Mouse (Mus musculus) heart, embryonic 10.5 days (tissue): ENCODE data around the gene Armc12. TPM values are rescaled to one million over a fixed set of nuclear protein-coding genes. Genes with fewer than 3 reads are reported as not detected.

Experiments
- DNase-seq: peaks from one replicate; pipeline ENCODE4 v3.0.0-alpha.2; 2017; ENCODE audit warnings: low spot score
- H3K27ac ChIP-seq: fragments of 300-500 bp; sonication (generic); 2 replicates; pipeline ENCODE4 v1.5.1; 2016; ENCODE audit warnings: mild to moderate bottlenecking
- H3K27me3 ChIP-seq: fragments of 300-500 bp; sonication (generic); 2 replicates; pipeline ENCODE4 v1.6.1; 2016; ENCODE audit warnings: mild to moderate bottlenecking; ENCODE audit not compliant: poor library complexity, insufficient read depth, severe bottlenecking
- H3K36me3 ChIP-seq: fragments of 300-500 bp; sonication (generic); 2 replicates; pipeline ENCODE4 v1.6.1; 2016; ENCODE audit warnings: mild to moderate bottlenecking, moderate library complexity
- H3K4me1 ChIP-seq: fragments of 300-500 bp; sonication (generic); 2 replicates; pipeline ENCODE4 v1.6.1; 2016; ENCODE audit warnings: mild to moderate bottlenecking
- H3K4me3 ChIP-seq: fragments of 300-500 bp; sonication (generic); 2 replicates; pipeline ENCODE4 v1.5.1; 2016; ENCODE audit warnings: mild to moderate bottlenecking, moderate library complexity
- H3K9me3 ChIP-seq: fragments of 300-500 bp; sonication (generic); 2 replicates; pipeline ENCODE4 v1.6.1; 2016; ENCODE audit warnings: mild to moderate bottlenecking, moderate library complexity
- WGBS: fragments of 180-500 bp; shearing (Covaris S2); methylation state at CpG from one replicate; pipeline ENCODE4 v1.1.7; 2016; 5-methylcytosine and 5-hydroxymethylcytosine counted together
- polyA plus RNA-seq: library from polyadenylated mRNA; unstranded; fragments of >200 nt; fragmentation: Nextera tagmentation; extraction: Ambion mirVana; gene quantifications from 2 replicates; pipeline ENCODE4 v1.2.1, GENCODE M21; 2016

Armc12 gene
- polyA plus RNA-seq, 1 experiment from 2014 or later: 0.10 TPM

DNA sequence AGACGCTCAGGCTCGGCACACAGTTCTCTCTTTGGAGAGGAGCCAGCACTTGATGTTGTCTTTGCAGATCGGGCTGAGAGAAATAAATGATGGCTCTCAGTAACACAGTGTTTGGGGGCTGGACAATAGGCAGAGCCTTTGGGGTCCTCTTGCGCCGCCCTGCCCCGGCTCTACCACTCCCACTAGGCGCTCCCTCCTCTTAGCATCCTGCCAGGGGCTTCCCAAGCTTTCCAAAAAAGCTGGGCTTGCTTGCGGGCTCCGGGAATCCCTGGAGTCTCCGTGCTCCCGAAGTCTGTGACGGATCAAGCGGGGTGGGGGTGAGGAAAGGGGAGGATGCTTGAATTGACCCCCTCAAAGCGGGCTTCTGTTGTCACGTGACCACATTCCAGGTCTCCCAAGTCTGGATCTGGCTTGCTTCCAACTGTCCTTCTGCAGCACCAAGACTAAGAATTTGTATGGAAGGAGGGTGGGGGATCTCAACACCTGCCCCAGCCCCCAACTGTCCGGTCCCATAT is 13.1 kb upstream of the Armc12 start, which contains the start of gene Fkbp5:
Fkbp5 (minus strand) TSS at position 87 of the 515 bp plus-strand sequence.
- no peaks in the 10 kb centered on the region for H3K9me3 ChIP-seq
- peak within 1 kb of the TSS; percentile 77 for H3K27ac ChIP-seq
- H3K4me1 ChIP-seq: peaks cover 43% of the 10 kb centered on the region
- no peak for DNase-seq
- H3K27me3 ChIP-seq: peaks cover 91% of the 10 kb centered on the region
- peak within 1 kb of the TSS; percentile 63 for H3K4me3 ChIP-seq
- no peaks in the 10 kb centered on the region for H3K36me3 ChIP-seq
- WGBS: 5% methylated on average over 16 of the region's 16 CpGs

DNA sequence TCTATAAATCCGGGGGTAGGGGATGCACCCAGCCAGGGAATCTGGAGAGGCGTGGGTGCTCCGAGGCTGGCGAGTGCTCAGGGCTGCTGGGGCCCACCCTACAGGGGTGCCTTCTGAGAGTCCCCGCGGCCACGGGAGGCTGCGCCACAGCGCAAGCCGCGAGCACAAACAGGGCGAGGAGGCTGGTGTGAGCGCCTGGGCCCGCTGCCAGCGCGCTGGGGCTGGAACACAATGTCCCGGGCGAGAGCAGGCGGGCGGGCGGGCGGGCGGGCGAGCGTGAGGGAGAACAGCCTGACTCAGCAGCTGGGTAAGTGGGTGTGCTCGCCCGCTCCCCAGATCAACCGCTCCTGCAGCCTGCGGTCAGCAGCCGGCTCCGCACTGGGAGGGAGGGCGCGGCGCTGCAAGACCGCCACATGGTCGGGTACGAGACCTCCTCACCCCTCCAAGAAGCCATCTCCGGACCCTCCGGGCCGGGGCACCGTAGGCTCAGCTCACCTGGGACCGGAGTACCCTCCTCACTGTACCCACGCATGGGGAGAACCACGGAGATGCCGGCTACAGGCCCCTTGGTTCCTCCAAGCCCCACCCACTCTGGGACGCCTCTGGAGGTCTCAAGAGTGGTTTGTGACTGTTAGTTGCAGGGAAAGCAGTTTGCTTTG is 12.5 kb upstream of the Armc12 start:
- Histone ChIP-seq H3K27me3 (peaks cover 85% of the 10 kb centered on the region), H3K36me3 (no peaks in the 10 kb centered on the region), H3K4me1 (peaks cover 44% of the 10 kb centered on the region), H3K4me3 (peak overlapping the region; percentile 63), H3K9me3 (no peaks in the 10 kb centered on the region), H3K27ac (peak overlapping the region; percentile 77)
- DNase-seq: no peak
- WGBS: 1% methylated on average over 45 of the region's 46 CpGs

DNA sequence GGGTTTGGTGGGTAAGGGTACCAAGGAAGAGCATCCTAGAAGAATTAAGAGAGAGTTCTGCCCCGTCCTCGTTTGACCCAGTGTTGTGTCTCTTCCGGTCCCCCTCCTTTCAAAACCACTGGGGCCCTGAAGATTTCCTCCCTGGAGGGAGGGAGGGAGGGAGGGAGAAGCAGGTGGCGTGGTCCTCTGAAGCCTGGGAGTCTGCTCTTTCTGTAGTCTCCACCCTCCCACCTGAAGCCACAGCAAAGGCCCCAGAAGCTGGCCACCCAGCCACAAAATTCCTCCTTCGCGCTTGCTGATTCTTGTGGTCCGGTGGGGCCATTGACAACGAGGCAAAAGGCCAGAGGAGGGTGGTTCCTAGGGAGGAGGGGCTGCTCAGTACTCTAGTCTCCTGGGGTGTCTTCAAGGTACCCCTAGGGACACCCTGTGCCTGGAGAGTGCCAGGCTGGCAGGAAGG is 12.0 kb upstream of the Armc12 start:
- DNase-seq: no peak
- peaks cover 83% of the 10 kb centered on the region for H3K27me3 ChIP-seq

DNA sequence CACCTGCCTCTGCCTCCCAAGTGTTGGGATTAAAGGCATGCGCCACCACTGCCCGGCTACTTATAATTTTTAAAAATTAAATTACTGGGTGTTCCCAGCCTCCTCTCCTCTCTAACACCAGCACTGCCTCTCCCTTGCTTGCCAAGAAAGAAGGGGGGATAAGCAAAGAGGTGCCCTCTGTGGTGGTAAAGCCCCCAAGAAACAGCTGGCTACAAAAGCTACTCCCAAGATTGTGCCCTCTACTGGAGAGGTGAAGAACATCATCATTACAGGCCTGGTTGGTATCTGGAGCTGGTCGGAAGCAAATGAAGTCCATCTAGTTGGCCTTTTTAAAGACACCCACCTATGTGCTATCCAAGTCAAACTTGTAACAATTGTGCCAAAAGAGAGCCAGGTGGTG is 10.8 kb upstream of the Armc12 start:
- H3K4me3 ChIP-seq: no peak overlapping the region
- WGBS: 87% methylated on average over 3 of the region's 3 CpGs

More for the DNA sequence above, 12.0 kb upstream of the Armc12 start:
- Histone ChIP-seq H3K9me3 (no peaks in the 10 kb centered on the region), H3K4me1 (peaks cover 50% of the 10 kb centered on the region), H3K27ac (peak overlapping the region; percentile 77), H3K36me3 (no peaks in the 10 kb centered on the region), H3K4me3 (peak overlapping the region; percentile 63)
- WGBS: 25% methylated on average over 8 of the region's 8 CpGs

DNA sequence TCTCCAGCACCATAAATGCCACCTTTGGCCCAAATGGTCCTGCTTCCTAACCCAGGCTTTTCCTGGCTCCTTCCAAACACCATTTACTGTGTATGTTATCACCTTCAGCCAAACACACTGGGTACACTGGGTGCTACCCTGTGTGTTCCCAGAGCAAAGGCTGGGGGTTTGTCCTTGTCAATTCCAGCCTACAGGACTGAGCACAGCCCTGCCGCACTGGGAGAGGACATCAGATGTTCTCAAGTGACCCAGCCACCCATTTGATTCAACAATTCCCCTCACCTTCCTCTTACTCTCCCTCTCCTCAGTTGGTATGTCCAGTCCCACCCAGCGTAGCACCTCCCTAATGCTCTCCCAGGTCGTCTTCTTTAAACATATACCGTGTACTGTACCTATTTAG is 10.0 kb upstream of the Armc12 start:
- DNase-seq: no peak
- H3K36me3 ChIP-seq: no peaks in the 10 kb centered on the region
- H3K27ac ChIP-seq: no peak overlapping the region
- 65% methylated on average over 4 of the region's 4 CpGs for WGBS
- no peak overlapping the region for H3K4me3 ChIP-seq
- H3K9me3 ChIP-seq: no peaks in the 10 kb centered on the region
- peaks cover 42% of the 10 kb centered on the region for H3K4me1 ChIP-seq
- H3K27me3 ChIP-seq: peaks cover 79% of the 10 kb centered on the region

More for the DNA sequence above, 10.8 kb upstream of the Armc12 start:
- Histone ChIP-seq H3K9me3 (no peaks in the 10 kb centered on the region), H3K27ac (no peak overlapping the region), H3K27me3 (peaks cover 84% of the 10 kb centered on the region), H3K36me3 (no peaks in the 10 kb centered on the region), H3K4me1 (peaks cover 46% of the 10 kb centered on the region)
- no peak for DNase-seq

DNA sequence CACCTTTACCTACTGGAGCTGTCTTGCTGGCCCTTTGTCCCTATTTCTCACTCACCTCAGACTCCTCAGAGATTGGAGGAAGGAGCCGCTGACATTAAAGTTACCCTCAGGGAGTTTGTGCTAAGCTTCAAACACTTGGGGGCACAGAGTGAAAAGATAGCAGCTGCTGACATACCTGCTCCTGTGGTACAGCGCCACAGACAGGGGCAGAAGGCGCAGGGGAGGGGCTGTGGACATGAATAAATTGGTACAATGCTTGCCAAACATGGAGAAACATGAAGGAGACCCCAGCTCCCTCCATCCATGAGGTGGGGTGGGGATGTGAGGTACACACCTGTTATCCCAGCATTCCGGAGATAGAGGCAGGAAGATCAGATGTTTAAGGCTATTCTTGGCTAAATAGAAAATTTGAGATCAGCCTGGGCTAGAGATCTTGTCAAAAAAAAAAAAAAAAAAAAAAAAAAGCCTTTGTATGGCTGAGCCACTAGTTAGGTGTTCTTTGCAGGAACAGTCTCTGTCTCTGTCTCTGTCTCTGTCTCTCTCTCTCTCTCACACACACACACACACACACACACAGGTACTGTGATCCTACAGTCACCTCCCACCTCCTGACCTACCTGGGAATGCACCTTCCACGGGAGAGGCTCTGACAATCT is 9.4 kb upstream of the Armc12 start:
- 59% methylated on average over 5 of the region's 5 CpGs for WGBS
- H3K27me3 ChIP-seq: peaks cover 72% of the 10 kb centered on the region

DNA sequence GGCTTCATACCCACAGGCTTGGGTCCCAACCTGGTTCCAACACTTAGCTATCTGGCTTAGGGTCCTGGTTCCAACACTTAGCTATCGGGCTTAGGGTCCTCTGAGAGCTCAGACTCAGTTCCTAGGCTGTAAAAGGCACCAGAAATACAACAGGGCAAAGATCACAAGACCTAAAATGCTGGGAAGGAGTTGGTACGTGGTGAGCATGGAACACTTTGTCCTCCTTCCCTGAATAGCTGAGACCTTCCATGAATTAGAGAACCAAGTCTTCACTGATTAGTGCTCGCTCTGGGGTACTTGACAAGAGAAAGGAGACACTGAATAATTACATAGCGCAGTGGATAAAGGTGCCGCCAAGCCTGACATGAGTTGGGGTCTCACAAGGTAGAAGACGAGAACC is 8.7 kb upstream of the Armc12 start:
- WGBS: 35% methylated on average over 6 of the region's 6 CpGs
- Histone ChIP-seq H3K27me3 (peaks cover 65% of the 10 kb centered on the region), H3K4me3 (peak overlapping the region; percentile 75; the same call in 1 of the 2 replicates), H3K36me3 (no peaks in the 10 kb centered on the region), H3K9me3 (no peaks in the 10 kb centered on the region), H3K4me1 (peaks cover 37% of the 10 kb centered on the region), H3K27ac (no peak overlapping the region)
- no peak for DNase-seq

More for the DNA sequence above, 9.4 kb upstream of the Armc12 start:
- Histone ChIP-seq H3K4me1 (peaks cover 37% of the 10 kb centered on the region), H3K27ac (no peak overlapping the region), H3K4me3 (no peak overlapping the region), H3K9me3 (no peaks in the 10 kb centered on the region), H3K36me3 (no peaks in the 10 kb centered on the region)
- no peak for DNase-seq

DNA sequence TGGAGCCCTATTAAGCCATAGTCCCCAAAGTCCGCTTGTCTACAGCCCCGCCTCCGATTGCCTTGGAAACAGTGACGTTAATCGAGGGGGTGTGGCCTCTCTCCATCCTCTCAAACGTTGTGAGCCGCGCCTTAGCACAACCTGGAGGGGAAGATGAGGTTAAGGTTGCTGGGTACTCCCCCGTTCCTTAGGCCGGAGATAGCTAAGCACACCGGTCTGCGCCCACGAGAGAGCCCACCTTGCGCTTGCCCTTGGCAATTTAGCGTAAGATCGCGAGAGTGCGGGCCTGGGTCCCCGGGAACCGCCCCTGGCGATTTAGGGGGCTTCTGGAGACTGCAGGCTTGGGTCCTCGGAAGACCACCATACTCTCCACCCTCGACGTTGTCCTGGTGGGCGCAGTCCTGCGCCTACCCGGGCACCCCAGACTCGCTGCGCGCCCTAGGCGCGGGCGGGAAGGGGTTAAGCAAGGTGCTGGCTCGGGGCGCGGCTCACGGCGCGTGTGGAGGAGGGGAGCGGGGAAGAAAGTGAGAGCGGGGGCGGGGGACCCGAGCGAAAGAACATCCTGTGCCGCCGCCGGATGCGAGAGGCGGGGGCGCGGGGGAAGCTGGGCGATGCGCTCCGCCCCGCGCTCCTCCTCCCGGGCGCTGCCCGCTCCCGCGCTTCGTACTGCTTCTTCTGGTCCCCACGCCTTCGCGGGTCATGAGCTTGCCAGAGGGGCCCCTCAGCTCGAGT is 7.8 kb upstream of the Armc12 start:
- Histone ChIP-seq H3K4me1 (peaks cover 37% of the 10 kb centered on the region), H3K27ac (peak overlapping the region; percentile 90), H3K27me3 (peaks cover 62% of the 10 kb centered on the region), H3K9me3 (no peaks in the 10 kb centered on the region), H3K36me3 (no peaks in the 10 kb centered on the region), H3K4me3 (peak overlapping the region; percentile 75)
- under 1% methylated on average over 63 of the region's 66 CpGs for WGBS
- DNase-seq: peak; percentile 86

DNA sequence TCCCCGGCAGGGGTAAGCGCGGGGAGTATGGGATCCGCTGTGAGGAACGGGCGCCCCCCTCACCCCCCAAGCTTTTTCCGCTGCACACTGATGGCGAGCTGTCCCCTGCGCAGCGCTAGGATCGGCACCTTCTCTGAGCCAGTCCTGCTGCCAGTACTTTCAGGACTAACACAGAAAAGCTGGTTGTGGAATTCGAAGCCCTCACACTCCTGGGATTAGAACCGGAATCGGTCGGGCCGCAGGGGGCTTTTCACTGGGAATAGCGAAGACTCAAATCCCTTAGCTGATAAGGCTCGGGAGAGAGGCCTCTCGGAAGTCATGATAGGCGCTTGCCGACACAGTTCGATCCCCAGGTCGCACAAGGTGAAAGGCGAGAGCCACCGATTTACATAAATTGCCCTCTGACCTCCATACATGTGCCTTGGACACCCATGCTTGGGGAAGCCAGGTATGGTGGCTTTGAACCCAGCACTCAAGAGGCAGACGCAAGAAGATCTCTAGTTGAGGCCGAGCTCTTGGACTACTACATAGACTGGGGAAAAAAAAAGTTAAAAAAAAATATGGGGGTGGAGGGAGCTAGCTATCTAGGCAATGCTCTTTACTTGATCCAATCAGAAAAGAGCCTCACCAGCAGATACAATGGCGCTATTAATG is 7.1 kb upstream of the Armc12 start:
- peaks cover 32% of the 10 kb centered on the region for H3K4me1 ChIP-seq
- no peaks in the 10 kb centered on the region for H3K9me3 ChIP-seq
- DNase-seq: no peak
- H3K27me3 ChIP-seq: peaks cover 55% of the 10 kb centered on the region
- 6% methylated on average over 28 of the region's 28 CpGs for WGBS
- H3K4me3 ChIP-seq: peak overlapping the region; percentile 75
- H3K36me3 ChIP-seq: no peaks in the 10 kb centered on the region
- H3K27ac ChIP-seq: peak overlapping the region; percentile 90

DNA sequence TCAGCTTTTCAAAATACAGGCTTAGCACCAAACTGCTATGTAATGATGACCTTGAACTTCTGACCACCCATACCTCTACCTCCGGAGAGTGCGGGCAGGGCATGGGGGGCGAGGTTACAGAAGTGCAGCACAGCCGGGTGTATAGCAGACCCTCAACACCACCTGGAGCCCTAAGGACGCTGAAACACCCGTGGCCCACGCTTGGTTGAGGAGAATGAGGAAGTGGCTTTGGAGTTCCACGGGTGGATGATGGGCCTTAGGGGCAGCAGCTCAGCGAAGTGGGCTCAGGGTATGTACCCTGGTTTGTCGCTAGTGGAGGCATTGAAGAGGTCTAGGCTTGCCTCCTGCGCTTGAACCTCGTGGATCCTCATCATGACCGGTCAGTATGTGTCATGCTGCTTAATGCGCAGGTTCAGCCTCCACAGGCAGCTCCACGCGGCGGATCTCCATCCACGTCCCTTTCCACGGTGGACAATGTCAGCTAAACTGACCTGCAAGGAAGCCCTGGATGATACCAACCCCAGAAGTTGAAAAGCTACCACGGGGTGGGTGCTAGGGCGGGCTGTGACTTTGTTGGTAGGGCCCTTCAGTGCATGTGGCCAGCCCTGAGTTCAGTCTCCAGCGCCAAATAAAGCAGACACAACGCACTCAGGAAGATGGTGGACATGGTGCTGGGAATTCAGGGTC is 6.5 kb upstream of the Armc12 start:
- H3K9me3 ChIP-seq: no peaks in the 10 kb centered on the region
- 75% methylated on average over 23 of the region's 23 CpGs for WGBS
- no peak for DNase-seq
- H3K4me3 ChIP-seq: peak overlapping the region; percentile 75
- H3K4me1 ChIP-seq: peaks cover 27% of the 10 kb centered on the region
- H3K27ac ChIP-seq: no peak overlapping the region
- no peaks in the 10 kb centered on the region for H3K36me3 ChIP-seq
- peaks cover 51% of the 10 kb centered on the region for H3K27me3 ChIP-seq

DNA sequence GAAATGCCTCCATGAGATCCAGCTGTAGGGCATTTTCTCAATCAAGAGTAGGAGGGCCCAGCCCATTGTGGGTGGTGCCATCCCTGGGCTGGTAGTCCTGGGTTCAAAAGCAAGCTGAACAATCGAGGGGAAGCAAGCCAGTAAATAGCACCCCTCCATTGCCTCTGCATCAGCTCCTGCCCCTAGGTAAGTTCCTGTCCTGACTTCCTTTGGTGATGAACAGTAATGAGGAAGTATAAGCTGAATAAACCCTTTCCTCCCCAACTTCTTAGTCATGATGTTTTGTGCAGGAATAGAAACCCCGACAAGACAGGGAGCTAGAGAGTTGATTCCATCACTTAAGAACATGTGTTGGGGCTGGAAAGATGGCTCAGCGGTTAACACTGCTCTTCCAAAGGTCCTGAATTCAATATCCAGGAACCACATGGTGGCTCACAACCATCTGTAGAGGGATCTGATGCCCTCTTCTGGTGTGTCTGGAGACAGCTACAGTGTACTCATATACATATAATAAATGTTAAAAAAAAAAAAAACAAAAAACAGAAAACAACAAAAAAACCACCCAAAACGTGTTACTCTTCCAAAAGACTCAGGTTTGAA is 5.7 kb upstream of the Armc12 start:
- Histone ChIP-seq H3K4me3 (no peak overlapping the region), H3K4me1 (peaks cover 27% of the 10 kb centered on the region), H3K9me3 (no peaks in the 10 kb centered on the region), H3K27ac (no peak overlapping the region), H3K27me3 (peaks cover 47% of the 10 kb centered on the region), H3K36me3 (no peaks in the 10 kb centered on the region)
- WGBS: 69% methylated on average over 4 of the region's 4 CpGs
- DNase-seq: no peak
